Mouse (Mus musculus) thymus, postnatal 36 days (tissue): ENCODE data around the gene Spag6l.
"Not testable (repeated sequence)": the region's sequence is repeated elsewhere in the genome, so short reads cannot be mapped to it uniquely, and the experiment has no call there.

ENCODE experiments used
- DNase-seq, 2 experiments: peaks; one replicate each; pipeline ENCODE4 v3.0.0; 2022; ENCODE audit warnings: mixed read lengths in 2 of 2

Spag6l gene

DNA sequence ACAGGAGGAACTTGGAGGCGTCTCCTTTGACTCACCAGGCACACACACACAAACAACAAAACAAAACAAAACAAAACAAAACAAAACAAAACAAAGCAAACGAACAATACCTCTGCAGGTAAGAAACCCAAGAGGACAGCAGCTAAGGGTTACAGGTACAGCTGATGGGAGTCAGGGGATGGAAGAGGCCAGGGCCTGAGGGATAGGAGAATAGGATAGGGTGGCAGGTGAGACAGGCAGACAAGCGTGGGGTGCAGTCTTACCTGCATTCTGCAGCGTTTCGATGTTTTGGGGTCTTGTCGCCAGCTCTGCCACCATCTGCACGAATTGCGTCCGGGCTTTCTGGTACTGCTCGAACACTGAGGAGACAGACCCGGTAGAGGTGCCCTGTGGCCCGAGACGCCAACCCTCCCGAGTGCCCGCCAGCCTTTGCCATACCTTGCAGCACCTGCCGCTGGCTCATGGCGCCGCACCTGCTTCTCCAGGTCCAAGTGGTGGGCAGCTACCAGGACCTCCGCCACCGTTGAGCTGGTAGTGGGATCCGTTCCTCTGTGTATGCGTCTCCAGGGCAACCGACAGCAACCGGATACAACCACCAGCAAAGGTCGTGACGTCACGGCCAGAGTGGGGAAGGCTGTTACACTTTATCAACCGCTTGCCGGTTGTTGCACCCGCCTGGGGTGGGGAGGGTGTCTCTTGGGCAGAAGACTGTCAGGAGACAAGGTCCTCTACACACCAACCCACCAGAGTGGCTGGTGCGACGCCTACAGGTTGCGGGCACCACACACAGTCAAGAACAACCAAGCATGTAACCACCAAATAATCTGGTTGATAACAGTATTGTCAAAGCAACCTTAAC, at the start of gene Spag6l:
Gene Spag6l (minus strand): TSS at position 700 of the 859 bp plus-strand sequence.
- peak; percentile 72 to 83 for DNase-seq

DNA sequence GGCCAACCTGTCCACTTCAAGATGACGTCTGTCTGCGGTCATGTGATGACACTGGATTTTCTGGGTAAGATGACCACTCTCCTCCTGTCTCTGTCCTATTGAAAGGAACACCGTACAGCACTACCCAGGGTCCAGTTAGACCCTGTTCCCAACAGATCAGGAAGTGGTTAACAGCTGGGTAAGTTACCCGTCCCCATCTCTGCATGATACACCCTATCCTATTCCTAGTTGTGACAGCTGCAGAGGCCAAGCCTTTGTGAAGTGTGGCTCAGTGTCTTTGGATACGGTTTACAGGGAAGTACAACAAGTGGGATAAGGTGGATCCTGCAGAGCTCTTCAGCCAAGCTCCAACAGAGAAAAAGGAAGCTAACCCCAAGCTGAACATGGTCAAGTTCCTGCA, 49.8 kb upstream of the Spag6l start:
- no peak for DNase-seq

- peak; percentile 86 to 91 for DNase-seq
Observed at GRCm38 (mm10) chr16:16870617-16871331, 41.5 kb upstream of the Spag6l start, which contains the start of the genes Top3b and Vpreb1. TSS of gene Top3b (plus strand) at chr16:16870736. TSS of gene Vpreb1 (minus strand) at chr16:16870843.

DNA sequence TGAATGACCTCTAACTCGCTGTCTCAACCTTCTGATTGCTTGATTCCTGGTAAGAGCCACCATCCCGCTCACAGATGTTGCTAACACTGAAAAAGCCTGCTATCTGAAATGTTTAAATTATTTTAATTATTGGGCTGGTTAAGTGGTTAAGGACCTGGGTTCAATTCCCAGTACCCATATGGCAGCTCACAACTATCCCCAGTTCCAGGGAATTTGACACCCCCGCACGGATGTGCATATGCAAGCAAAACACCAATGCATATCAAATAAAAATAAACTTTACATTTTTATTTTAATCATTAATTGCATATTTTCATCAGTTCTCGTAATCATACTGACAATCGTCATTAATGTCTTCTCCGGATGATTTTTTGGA, 41.0 kb upstream of the Spag6l start:
- DNase-seq, result no peak

DNA sequence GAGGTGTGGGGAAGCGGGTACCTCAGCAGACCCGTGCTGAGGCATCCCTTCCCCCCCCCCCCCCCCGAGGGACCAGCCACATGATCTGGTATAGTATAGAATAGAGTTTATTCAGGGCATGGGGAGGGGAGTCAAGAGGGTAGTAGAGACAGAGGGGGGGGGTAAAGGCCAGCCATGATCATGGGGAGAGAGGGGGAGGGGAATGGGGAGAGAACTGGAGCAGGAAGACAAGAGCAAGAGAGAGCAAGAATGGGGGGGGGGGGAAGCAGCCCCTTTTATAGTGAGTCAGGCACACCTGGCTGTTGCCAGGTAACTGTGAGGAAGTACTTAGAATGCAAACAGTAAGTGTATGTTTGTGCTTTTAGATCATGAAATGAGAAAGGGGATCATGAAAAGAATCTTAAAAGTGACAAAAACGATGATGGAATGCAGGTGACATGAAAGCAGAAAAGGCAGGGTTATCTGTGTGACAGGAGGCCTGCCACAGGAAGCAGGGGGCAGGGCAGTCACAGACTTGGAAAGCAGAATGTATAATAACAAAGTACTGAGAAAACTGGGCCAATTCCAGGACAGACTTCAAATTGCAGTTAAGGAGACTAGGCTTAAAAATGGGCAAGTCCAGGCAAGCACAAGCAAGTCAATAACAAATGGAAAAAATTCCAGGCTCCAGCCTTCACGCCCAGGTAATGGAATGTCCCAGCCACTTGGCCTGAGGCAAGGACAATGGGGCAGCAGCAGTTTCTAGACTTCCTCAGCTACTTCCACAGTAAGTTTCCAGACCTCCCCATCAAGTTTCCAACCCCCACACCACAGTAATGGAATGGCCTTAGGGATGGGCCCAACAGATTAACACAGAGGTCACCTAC, 36.7 kb upstream of the Spag6l start:
- DNase-seq, result peak; percentile 16 to 30

DNA sequence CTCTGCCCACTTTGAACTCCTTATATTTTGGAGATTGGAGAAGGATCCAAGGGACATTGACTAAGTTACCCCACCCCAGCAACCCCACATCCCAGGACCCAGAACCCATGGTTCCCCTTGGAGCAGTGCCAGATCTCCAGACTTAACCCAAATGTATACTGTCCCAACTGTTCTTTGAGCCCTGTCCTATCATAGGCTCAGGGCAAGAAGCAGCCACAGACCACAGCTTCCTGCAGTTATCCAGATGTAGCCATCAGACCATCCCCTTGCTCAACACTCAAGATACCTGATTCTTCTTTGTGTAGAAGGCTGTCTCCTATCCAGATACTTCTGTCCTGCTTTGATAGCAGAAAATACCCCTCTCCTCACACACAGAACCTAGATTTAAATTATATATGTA, 36.0 kb upstream of the Spag6l start:
- DNase-seq, result no peak

DNA sequence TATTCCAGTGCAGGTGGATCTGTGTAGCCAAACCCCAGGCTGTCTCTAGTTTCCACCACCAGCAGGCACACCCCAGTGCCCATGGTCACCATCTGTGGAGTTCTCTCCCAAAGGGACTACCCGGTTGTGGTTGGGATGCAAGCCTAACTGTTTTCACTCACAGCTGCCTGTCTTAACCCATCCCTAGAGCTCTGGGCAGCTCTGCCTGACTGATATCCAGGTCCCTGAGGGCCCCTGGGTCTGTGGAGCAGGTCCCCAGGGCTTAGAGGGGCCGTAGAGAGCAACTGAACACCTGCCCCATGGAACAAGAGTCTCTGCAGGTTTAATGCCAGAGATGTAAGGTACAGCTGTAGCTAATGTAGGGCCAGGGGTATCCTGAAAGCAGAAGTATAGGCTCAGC, 34.7 kb upstream of the Spag6l start, which contains the start of gene Igll1:
Gene Igll1 (minus strand): TSS at position 8 of the 400 bp plus-strand sequence.
- no peak for DNase-seq

GRCm38 (mm10) chr16:16862288-16862687, 33.0 kb upstream of the Spag6l start:
- no peak for DNase-seq

DNA sequence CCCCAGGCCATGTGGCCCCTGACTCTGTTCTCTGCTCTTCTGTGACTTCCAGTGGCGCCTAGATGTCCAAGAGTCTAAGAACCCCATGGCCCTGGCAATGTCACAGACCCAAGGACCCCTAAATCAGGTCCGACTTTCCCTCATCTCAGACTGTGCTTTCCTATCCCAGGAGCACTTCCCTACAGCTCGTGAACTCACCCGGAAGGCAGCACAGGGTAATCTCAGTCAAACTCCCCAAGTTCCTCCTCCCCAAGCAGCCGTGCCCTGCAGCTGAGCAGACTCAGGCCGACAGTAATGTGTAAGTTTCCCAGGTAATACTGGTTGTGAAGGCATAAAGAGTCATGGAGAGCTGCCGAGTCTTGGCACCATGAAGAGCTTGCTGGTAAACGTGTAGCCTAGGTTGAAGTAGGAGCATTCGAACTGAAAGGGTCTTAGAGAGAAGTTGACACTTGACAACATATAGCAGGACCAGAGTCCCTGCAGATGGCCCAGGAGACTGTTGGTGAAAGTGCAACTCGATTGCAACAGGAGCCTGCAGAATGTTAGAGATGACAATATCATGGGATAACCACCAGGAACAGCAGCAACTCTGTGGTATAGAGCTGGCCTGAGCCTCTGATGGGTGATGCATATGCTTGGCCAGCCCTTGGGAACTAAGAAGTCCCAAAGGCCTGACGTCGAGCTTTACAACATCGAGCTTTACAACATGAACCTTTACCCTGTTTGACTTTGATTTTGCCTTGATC, 27.6 kb upstream of the Spag6l start:
- DNase-seq, result no peak

GRCm38 (mm10) chr16:16856054-16856453, 26.8 kb upstream of the Spag6l start:
- DNase-seq, result not testable (repeated sequence)

GRCm38 (mm10) chr16:16855541-16855940, 26.3 kb upstream of the Spag6l start:
- no peak for DNase-seq

DNA sequence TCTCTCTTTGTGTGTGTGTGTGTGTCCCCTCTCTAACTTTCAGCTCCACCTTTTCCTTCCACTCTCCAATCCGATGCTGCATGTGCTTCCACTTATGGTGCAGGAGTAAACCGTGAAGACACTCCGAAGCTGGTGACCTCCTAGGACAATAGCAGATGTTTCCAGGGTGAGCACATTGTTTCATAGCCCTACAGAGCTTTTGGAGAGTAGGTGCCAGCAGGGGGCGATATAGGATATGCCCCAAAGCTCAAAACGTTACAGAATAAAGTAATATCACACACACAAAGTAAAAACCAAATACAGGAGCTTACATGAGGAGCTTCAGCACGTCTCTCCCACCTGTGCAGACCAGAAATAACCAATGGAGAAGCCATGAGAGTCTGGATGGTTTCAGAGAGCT, 25.6 kb upstream of the Spag6l start:
- DNase-seq, result peak; percentile 69 to 75

DNA sequence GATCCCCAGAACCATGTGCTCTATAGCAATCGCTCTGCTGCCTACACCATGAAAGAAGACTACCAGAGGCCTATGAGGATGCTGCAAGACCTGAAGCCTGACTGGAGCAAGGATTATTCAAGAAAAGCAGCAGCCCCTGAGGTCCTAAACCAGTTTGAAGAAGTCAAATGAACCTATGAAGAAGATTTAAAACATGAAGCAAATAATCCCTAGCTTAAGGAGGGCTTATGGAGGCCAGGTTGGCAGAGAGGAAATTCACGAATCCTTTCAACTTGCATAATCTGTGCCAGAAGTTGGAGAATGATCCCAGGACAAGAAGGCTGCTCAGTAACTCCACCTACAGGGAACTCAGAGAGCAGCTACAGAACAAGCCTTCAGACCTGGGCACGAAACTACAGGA, 23.2 kb upstream of the Spag6l start:
- no peak for DNase-seq

DNA sequence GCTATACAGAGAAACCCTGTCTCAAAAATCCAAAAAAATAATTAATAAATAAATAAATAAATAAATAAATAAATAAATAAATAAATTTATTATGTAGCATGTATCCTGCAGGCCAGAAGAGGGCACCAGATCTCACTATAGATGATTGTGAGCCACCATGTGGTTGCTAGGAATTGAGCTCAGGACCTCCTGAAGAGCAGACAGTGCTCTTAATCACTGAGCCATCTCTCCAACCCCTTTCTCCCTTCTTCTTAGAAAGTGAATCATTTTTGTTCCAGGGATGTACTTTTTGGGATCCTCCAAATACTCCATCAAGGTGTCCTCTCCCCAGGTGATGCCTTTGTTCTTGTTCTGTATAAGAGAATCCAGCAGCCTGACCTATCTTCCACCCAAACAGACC, 19.9 kb upstream of the Spag6l start:
- no peak for DNase-seq

DNA sequence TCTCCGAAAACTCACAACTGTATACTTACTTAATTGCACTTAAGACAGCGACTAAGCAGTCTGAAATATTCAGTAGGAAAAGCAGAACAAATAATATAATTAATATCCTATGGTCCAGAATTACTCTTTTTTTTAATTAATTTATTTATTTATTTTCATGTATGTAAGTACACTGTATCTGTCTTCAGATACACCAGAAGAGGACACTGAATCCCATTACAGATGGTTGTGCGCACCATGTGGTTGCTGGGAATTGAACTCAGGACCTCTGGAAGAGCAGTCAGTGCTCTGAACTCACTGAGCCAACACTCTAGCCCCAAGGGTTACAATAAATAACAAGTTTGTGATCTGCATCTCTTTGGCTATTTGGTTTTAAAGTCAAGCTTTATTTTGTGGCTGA, 415 bp upstream of the Spag6l start:
- no peak for DNase-seq

- DNase-seq, result no peak
Observed at GRCm38 (mm10) chr16:16826223-16826622, 3.0 kb downstream of the Spag6l start.

DNA sequence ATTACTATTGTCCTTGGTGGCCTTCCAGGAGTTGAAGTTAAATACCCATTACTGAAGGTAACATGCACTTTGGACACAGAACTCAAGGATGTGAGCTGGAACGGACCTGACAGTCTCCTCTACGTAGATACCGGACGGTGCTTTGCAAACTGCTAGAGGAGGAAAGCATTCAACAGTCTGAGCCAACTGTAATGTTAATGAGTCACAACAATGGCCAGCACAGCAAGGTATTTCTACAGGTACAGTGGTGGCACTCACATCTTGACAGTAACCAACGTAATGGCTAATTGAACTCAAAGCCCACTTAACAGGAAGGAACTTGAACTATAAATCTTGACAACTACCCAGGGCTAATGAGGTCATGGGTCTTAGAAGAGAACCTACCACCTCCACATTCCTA, 3.8 kb downstream of the Spag6l start:
- no peak for DNase-seq

DNA sequence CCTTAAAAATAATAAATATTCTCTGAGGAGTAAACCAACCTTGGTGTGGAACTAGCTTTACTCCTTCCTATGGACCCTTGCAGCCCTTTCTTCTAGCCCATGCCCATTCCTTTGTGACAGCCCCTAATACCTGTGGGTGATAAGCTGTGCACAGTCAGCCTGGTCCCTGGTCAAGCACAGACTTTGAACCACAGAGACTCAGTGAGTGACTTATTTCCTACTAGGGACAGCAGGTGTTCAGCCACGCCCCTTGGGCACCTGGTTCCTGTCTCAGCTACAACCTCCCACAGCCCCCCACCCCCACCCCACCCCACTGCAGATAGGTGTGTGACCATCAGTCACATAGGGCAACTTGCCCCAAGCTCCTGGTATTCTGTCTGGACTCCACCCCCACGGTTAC, 22.9 kb downstream of the Spag6l start:
- no peak for DNase-seq
